16 mouse cellular contexts compared by ENCODE assay signal in genomic region chr1:88995945-88996344, GRCm38 (mm10).
DNase-seq lines count a peak whose midpoint lies in the region; ATAC-seq and TF ChIP-seq lines count a peak whose summit lies in the region.
"Had no signal": no experiment of that assay in that cellular context is flagged by ENCODE, and none has a peak within 500 bp of the region (broad histone marks: within the 10 kb centered on the region; RNA-seq: fewer than 3 reads in every experiment).

No protein-coding gene starts in this region.

- H3K4me2 ChIP-seq in hindbrain, embryonic 15.5 days = peak overlapping the region; percentile 19; the same call in 1 of the 2 replicates
- H3K4me2 ChIP-seq in limb, embryonic 15.5 days = no peak overlapping the region
- H3K4me2 ChIP-seq: heart, embryonic 11.5 days; liver, embryonic 12.5 days had no signal

- no peak overlapping the region for H3K4me3 ChIP-seq in hindbrain, embryonic 15.5 days
- H3K4me3 ChIP-seq in hindbrain, embryonic 10.5 days = no peak overlapping the region
- no peak overlapping the region for H3K4me3 ChIP-seq in embryonic fibroblast, embryonic 13.5 days (ENCODE audit: insufficient read depth, low read length)
- H3K4me3 ChIP-seq in limb, embryonic 15.5 days = no peak overlapping the region
- H3K4me3 ChIP-seq: liver, embryonic 12.5 days had no signal

- no peaks in the 10 kb centered on the region for H3K9me3 ChIP-seq in hindbrain, embryonic 15.5 days
- 0 out of 2 replicates have a peak, but pooled peaks cover 3% of the 10 kb centered on the region for H3K9me3 ChIP-seq in hindbrain, embryonic 10.5 days
- H3K9me3 ChIP-seq in limb, embryonic 15.5 days = no peaks in the 10 kb centered on the region
- H3K9me3 ChIP-seq: liver, embryonic 12.5 days had no signal

- TF ChIP-seq POLR2A in embryonic fibroblast, embryonic 13.5 days (IDR thresholded peaks at IDR 0.05; ENCODE audit: low read depth, low read length) = no peak

- no peaks in the 10 kb centered on the region for H3K36me3 ChIP-seq in hindbrain, embryonic 15.5 days
- no peaks in the 10 kb centered on the region for H3K36me3 ChIP-seq in hindbrain, embryonic 10.5 days
- H3K36me3 ChIP-seq in limb, embryonic 15.5 days = no peaks in the 10 kb centered on the region
- H3K36me3 ChIP-seq: liver, embryonic 12.5 days had no signal

- no peak for ATAC-seq in hindbrain, embryonic 15.5 days (ENCODE audit: low FRiP score, low read depth)
- ATAC-seq in limb, embryonic 15.5 days (ENCODE audit: insufficient number of reproducible peaks, low FRiP score, low TSS enrichment, low read depth) = no peak
- ATAC-seq: liver, embryonic 12.5 days; lung, postnatal 0 days had no signal

- WGBS in hindbrain, embryonic 15.5 days = 18% methylated on average over 8 of the region's 8 CpGs
- WGBS in hindbrain, embryonic 10.5 days = 31% methylated on average over 8 of the region's 8 CpGs
- WGBS in limb, embryonic 15.5 days = 22% methylated on average over 8 of the region's 8 CpGs

- DNase-seq in hindbrain, embryonic 10.5 days (ENCODE audit: low spot score) = no peak
- peak; percentile 17 for DNase-seq in brain, adult 2 months (ENCODE audit: low read depth, low spot score)
- DNase-seq in lung, postnatal 4 days = no peak
- no peak for DNase-seq in kidney, postnatal 10 days
- DNase-seq: cerebellum, postnatal 36 days; gastrocnemius, postnatal 10 days; kidney, adult 8-10 months; spleen, adult 18-20 months had no signal

- H3K27ac ChIP-seq in hindbrain, embryonic 15.5 days (replicated peaks) = 0 out of 2 replicates have a peak overlapping the region, but pooled peaks have one; percentile 16
- no peak overlapping the region for H3K27ac ChIP-seq in hindbrain, embryonic 10.5 days
- peak overlapping the region; percentile 90 for H3K27ac ChIP-seq in embryonic fibroblast, embryonic 13.5 days (ENCODE audit: insufficient read depth, low read length)
- 0 out of 2 replicates have a peak overlapping the region, but pooled peaks have one; percentile 7 for H3K27ac ChIP-seq in limb, embryonic 15.5 days
- H3K27ac ChIP-seq: liver, embryonic 12.5 days had no signal

- H3K4me1 ChIP-seq in hindbrain, embryonic 15.5 days (replicated peaks) = peaks cover 16% of the 10 kb centered on the region
- H3K4me1 ChIP-seq in hindbrain, embryonic 10.5 days (replicated peaks) = peaks cover 25% of the 10 kb centered on the region
- peaks cover 13% of the 10 kb centered on the region for H3K4me1 ChIP-seq in embryonic fibroblast, embryonic 13.5 days (ENCODE audit: control insufficient read depth, insufficient read depth, low read length)
- peaks cover 22% of the 10 kb centered on the region for H3K4me1 ChIP-seq in limb, embryonic 15.5 days
- H3K4me1 ChIP-seq: liver, embryonic 12.5 days had no signal

- no peak overlapping the region for H3K9ac ChIP-seq in hindbrain, embryonic 15.5 days
- no peak overlapping the region for H3K9ac ChIP-seq in limb, embryonic 15.5 days
- H3K9ac ChIP-seq: liver, embryonic 12.5 days had no signal

- H3K27me3 ChIP-seq in hindbrain, embryonic 15.5 days = no peaks in the 10 kb centered on the region
- no peaks in the 10 kb centered on the region for H3K27me3 ChIP-seq in hindbrain, embryonic 10.5 days (ENCODE audit: insufficient read depth, poor library complexity, severe bottlenecking)
- no peaks in the 10 kb centered on the region for H3K27me3 ChIP-seq in limb, embryonic 15.5 days
- H3K27me3 ChIP-seq: CH12.LX; liver, embryonic 12.5 days; Patski had no signal

- no peak for TF ChIP-seq CTCF in embryonic fibroblast, embryonic 13.5 days (IDR thresholded peaks at IDR 0.05; ENCODE audit: borderline replicate concordance, insufficient read depth, low read length)
